Mouse (Mus musculus): ENCODE data around the gene Dll4. TPM values are rescaled to one million over a fixed set of nuclear protein-coding genes. Genes with fewer than 3 reads are reported as not detected.

Dll4 gene
- total and polyA plus RNA-seq, 2 experiments from 2014 or later: 6.2 to 6.6 TPM

GRCm38 (mm10) chr2:119350555-119351486 lies 25.2 kb downstream of the Dll4 start, which contains the start of gene Chac1:
Chac1 (plus strand) TSS chr2:119351229.
- ATAC-seq (ENCODE audit: insufficient read depth, low read depth): peak; percentile 34; the same call in 1 of the 2 replicates
- WGBS: 6% methylated on average over 57 of the region's 58 CpGs

GRCm38 (mm10) chr2:119353707-119354106 lies 28.1 kb downstream of the Dll4 start:
- Histone ChIP-seq H3K9ac (replicated peaks; ENCODE audit: low read depth, low read length) (no peak overlapping the region), H3K9me3 (replicated peaks; ENCODE audit: control insufficient read depth, low read length) (no peaks in the 10 kb centered on the region), H3K4me1 (ENCODE audit: control insufficient read depth, insufficient read depth) (no peaks in the 10 kb centered on the region), H3K4me3 (ENCODE audit: low read depth, low read length) (no peak overlapping the region), H3K36me3 (replicated peaks; ENCODE audit: control insufficient read depth, insufficient read depth, low read length) (no peaks in the 10 kb centered on the region), H3K4me2 (ENCODE audit: low read depth, low read length) (no peak overlapping the region), H3K27me3 (ENCODE audit: control insufficient read depth, insufficient read depth, low read length) (0 out of 2 replicates have a peak, but pooled peaks cover 10% of the 10 kb centered on the region), H3K27ac (ENCODE audit: low read depth) (no peak overlapping the region)
- ATAC-seq (ENCODE audit: insufficient read depth, low read depth) (no peak), DNase-seq (ENCODE audit: low spot score) (no peak)
- 82% methylated on average over 8 of the region's 8 CpGs for WGBS
- no peak for TF ChIP-seq EP300 (IDR thresholded peaks at IDR 0.05; ENCODE audit: low read depth)
- TF ChIP-seq CTCF (IDR thresholded peaks at IDR 0.05; ENCODE audit: low read depth): no peak

More at GRCm38 (mm10) chr2:119350555-119351486, 25.2 kb downstream of the Dll4 start, which contains the start of gene Chac1:
- TF ChIP-seq EP300 (IDR thresholded peaks at IDR 0.05; ENCODE audit: low read depth) (no peak), CTCF (IDR thresholded peaks at IDR 0.05; ENCODE audit: low read depth) (no peak)
- H3K4me2 ChIP-seq (ENCODE audit: low read depth, low read length): peak within 1 kb of the TSS; percentile 73
- H3K36me3 ChIP-seq (replicated peaks; ENCODE audit: control insufficient read depth, insufficient read depth, low read length): no peaks in the 10 kb centered on the region
- no peak for DNase-seq (ENCODE audit: low spot score)
- 0 out of 2 replicates have a peak, but pooled peaks cover 10% of the 10 kb centered on the region for H3K27me3 ChIP-seq (ENCODE audit: control insufficient read depth, insufficient read depth, low read length)
- H3K9ac ChIP-seq (replicated peaks; ENCODE audit: low read depth, low read length): 0 out of 2 replicates have a peak within 1 kb of the TSS, but pooled peaks have one; percentile 1
- peak within 1 kb of the TSS; percentile 46 for H3K4me3 ChIP-seq (ENCODE audit: low read depth, low read length)
- no peaks in the 10 kb centered on the region for H3K9me3 ChIP-seq (replicated peaks; ENCODE audit: control insufficient read depth, low read length)
- H3K27ac ChIP-seq (ENCODE audit: low read depth): no peak within 1 kb of the TSS
- H3K4me1 ChIP-seq (ENCODE audit: control insufficient read depth, insufficient read depth): no peaks in the 10 kb centered on the region

GRCm38 (mm10) chr2:119355089-119355488 lies 29.5 kb downstream of the Dll4 start:
- H3K4me2 ChIP-seq (ENCODE audit: low read depth, low read length): no peak overlapping the region
- DNase-seq (ENCODE audit: low spot score): peak; percentile 60
- no peak for TF ChIP-seq CTCF (IDR thresholded peaks at IDR 0.05; ENCODE audit: low read depth)
- no peak for TF ChIP-seq EP300 (IDR thresholded peaks at IDR 0.05; ENCODE audit: low read depth)
- ATAC-seq (ENCODE audit: insufficient read depth, low read depth): peak; percentile 78
- H3K27me3 ChIP-seq (ENCODE audit: control insufficient read depth, insufficient read depth, low read length): 0 out of 2 replicates have a peak, but pooled peaks cover 10% of the 10 kb centered on the region
- no peak overlapping the region for H3K9ac ChIP-seq (replicated peaks; ENCODE audit: low read depth, low read length)
- H3K36me3 ChIP-seq (replicated peaks; ENCODE audit: control insufficient read depth, insufficient read depth, low read length): no peaks in the 10 kb centered on the region
- WGBS: 43% methylated on average over 3 of the region's 3 CpGs
- H3K4me1 ChIP-seq (ENCODE audit: control insufficient read depth, insufficient read depth): no peaks in the 10 kb centered on the region
- H3K4me3 ChIP-seq (ENCODE audit: low read depth, low read length): no peak overlapping the region
- no peak overlapping the region; the same call in 1 of the 2 replicates for H3K27ac ChIP-seq (ENCODE audit: low read depth)
- H3K9me3 ChIP-seq (replicated peaks; ENCODE audit: control insufficient read depth, low read length): no peaks in the 10 kb centered on the region

GRCm38 (mm10) chr2:119355651-119356050 lies 30.1 kb downstream of the Dll4 start:
- WGBS: 30% methylated on average over 7 of the region's 7 CpGs
- H3K4me3 ChIP-seq (ENCODE audit: low read depth, low read length): no peak overlapping the region
- H3K4me2 ChIP-seq (ENCODE audit: low read depth, low read length): no peak overlapping the region
- no peaks in the 10 kb centered on the region for H3K36me3 ChIP-seq (replicated peaks; ENCODE audit: control insufficient read depth, insufficient read depth, low read length)
- no peak overlapping the region for H3K9ac ChIP-seq (replicated peaks; ENCODE audit: low read depth, low read length)
- peak overlapping the region; percentile 30; the same call in 1 of the 2 replicates for H3K27ac ChIP-seq (ENCODE audit: low read depth)
- 0 out of 2 replicates have a peak, but pooled peaks cover 10% of the 10 kb centered on the region for H3K27me3 ChIP-seq (ENCODE audit: control insufficient read depth, insufficient read depth, low read length)
- peak; percentile 59 for ATAC-seq (ENCODE audit: insufficient read depth, low read depth)
- H3K9me3 ChIP-seq (replicated peaks; ENCODE audit: control insufficient read depth, low read length): 0 out of 2 replicates have a peak, but pooled peaks cover under 1% of the 10 kb centered on the region
- no peaks in the 10 kb centered on the region for H3K4me1 ChIP-seq (ENCODE audit: control insufficient read depth, insufficient read depth)
- TF ChIP-seq CTCF (IDR thresholded peaks at IDR 0.05; ENCODE audit: low read depth) (peak; percentile 19; the same call in 1 of the 2 replicates), EP300 (IDR thresholded peaks at IDR 0.05; ENCODE audit: low read depth) (no peak)
- DNase-seq (ENCODE audit: low spot score): no peak

GRCm38 (mm10) chr2:119356310-119356709 lies 30.7 kb downstream of the Dll4 start:
- TF ChIP-seq EP300 (IDR thresholded peaks at IDR 0.05; ENCODE audit: low read depth) (no peak), CTCF (IDR thresholded peaks at IDR 0.05; ENCODE audit: low read depth) (no peak)
- DNase-seq (ENCODE audit: low spot score) (no peak), ATAC-seq (ENCODE audit: insufficient read depth, low read depth) (no peak)
- no peaks in the 10 kb centered on the region for H3K36me3 ChIP-seq (replicated peaks; ENCODE audit: control insufficient read depth, insufficient read depth, low read length)
- peaks cover 7% of the 10 kb centered on the region; the same call in 1 of the 2 replicates for H3K9me3 ChIP-seq (replicated peaks; ENCODE audit: control insufficient read depth, low read length)
- H3K4me1 ChIP-seq (ENCODE audit: control insufficient read depth, insufficient read depth): no peaks in the 10 kb centered on the region
- H3K27ac ChIP-seq (ENCODE audit: low read depth): no peak overlapping the region
- no peak overlapping the region for H3K4me2 ChIP-seq (ENCODE audit: low read depth, low read length)
- H3K9ac ChIP-seq (replicated peaks; ENCODE audit: low read depth, low read length): no peak overlapping the region
- H3K4me3 ChIP-seq (ENCODE audit: low read depth, low read length): no peak overlapping the region
- H3K27me3 ChIP-seq (ENCODE audit: control insufficient read depth, insufficient read depth, low read length): 0 out of 2 replicates have a peak, but pooled peaks cover 5% of the 10 kb centered on the region
